Mouse (Mus musculus) myocyte (in vitro differentiated cells): ENCODE measurements around the gene Ndufb4. TPM values are rescaled to one million over a fixed set of nuclear protein-coding genes. Genes with fewer than 3 reads are reported as not detected.

Source experiments
- H3K27me3 ChIP-seq: one replicate; pipeline ENCODE4 v1.6.1; 2011; ENCODE audit not compliant: control insufficient read depth, insufficient read depth, insufficient read length
- H3K36me3 ChIP-seq: one replicate; pipeline ENCODE4 v1.6.1; 2011; ENCODE audit not compliant: control insufficient read depth, insufficient read depth
- H3K4me2 ChIP-seq: one replicate; pipeline ENCODE4 v1.6.1; 2011; ENCODE audit warnings: low read depth, control low read depth
- H3K4me3 ChIP-seq: one replicate; pipeline ENCODE4 v1.5.1; 2011; ENCODE audit warnings: mild to moderate bottlenecking, control low read depth, moderate library complexity
- H3K79me2 ChIP-seq: one replicate; pipeline ENCODE4 v1.6.1; 2011; ENCODE audit not compliant: control insufficient read depth, insufficient read depth
- H3ac ChIP-seq: one replicate; pipeline ENCODE4 v1.6.1; 2011; ENCODE audit not compliant: control insufficient read depth, insufficient read length
- CEBPB ChIP-seq: IDR thresholded peaks from 2 replicates; pipeline ENCODE4 v1.6.1; 2011; ENCODE audit warnings: mild to moderate bottlenecking, moderate library complexity; ENCODE audit not compliant: poor library complexity, insufficient read depth, severe bottlenecking
- E2F4 ChIP-seq: IDR thresholded peaks from one replicate; pipeline ENCODE4 v1.6.1; 2011; ENCODE audit warnings: mild to moderate bottlenecking, control low read depth, moderate library complexity; ENCODE audit not compliant: insufficient read depth
- MAX ChIP-seq: IDR thresholded peaks from one replicate; pipeline ENCODE4 v1.6.1; 2011; ENCODE audit warnings: low read depth, mild to moderate bottlenecking, control low read depth
- MYOD1 ChIP-seq, 3 experiments: IDR thresholded peaks; one replicate each; pipeline ENCODE4 v1.6.1; 2011; ENCODE audit warnings: control low read depth in 2 of 3, low read depth in 2 of 3, mild to moderate bottlenecking in 2 of 3, moderate library complexity in 1 of 3; ENCODE audit not compliant: insufficient read length in 2 of 3, control insufficient read depth in 1 of 3
- MYOG ChIP-seq, 3 experiments: IDR thresholded peaks; one replicate each; pipeline ENCODE4 v1.6.1; 2011; ENCODE audit warnings: control low read depth in 2 of 3, low read depth in 2 of 3, mild to moderate bottlenecking in 2 of 3; ENCODE audit not compliant: insufficient read length in 2 of 3, control insufficient read depth in 1 of 3, insufficient read depth in 1 of 3
- POLR2A ChIP-seq: IDR thresholded peaks from one replicate; pipeline ENCODE4 v1.6.1; 2011; ENCODE audit warnings: low read depth, mild to moderate bottlenecking, control low read depth, moderate library complexity; ENCODE audit not compliant: insufficient read length
- POLR2AphosphoS2 ChIP-seq: IDR thresholded peaks from one replicate; pipeline ENCODE4 v1.6.1; 2011; ENCODE audit warnings: low read depth, control low read depth; ENCODE audit not compliant: insufficient read length
- REST ChIP-seq: IDR thresholded peaks from one replicate; pipeline ENCODE4 v1.6.1; 2011; ENCODE audit warnings: mild to moderate bottlenecking, control low read depth, moderate library complexity; ENCODE audit not compliant: insufficient read depth, insufficient read length
- SRF ChIP-seq: IDR thresholded peaks from one replicate; pipeline ENCODE4 v1.6.1; 2011; ENCODE audit warnings: low read depth; ENCODE audit not compliant: control insufficient read depth, insufficient read length
- TCF12 ChIP-seq: IDR thresholded peaks from one replicate; pipeline ENCODE4 v1.6.1; 2011; ENCODE audit warnings: mild to moderate bottlenecking, control low read depth; ENCODE audit not compliant: poor library complexity, insufficient read depth, severe bottlenecking
- TCF3 ChIP-seq: IDR thresholded peaks from one replicate; pipeline ENCODE4 v1.6.1; 2011; ENCODE audit warnings: low read depth, control low read depth; ENCODE audit not compliant: insufficient read length
- USF1 ChIP-seq: IDR thresholded peaks from one replicate; pipeline ENCODE4 v1.6.1; 2011; ENCODE audit warnings: low read depth, mild to moderate bottlenecking, control low read depth, moderate library complexity
- polyA plus RNA-seq: library from polyadenylated mRNA; unstranded; fragments of >200 nt; fragmentation: generic; extraction: Trizol; gene quantifications from one replicate; pipeline ENCODE4 v1.2.1, GENCODE M21; 2012; ENCODE audit warnings: missing spikeins

Gene Ndufb4
- polyA plus RNA-seq, 1 experiment = 86.0 TPM

DNA sequence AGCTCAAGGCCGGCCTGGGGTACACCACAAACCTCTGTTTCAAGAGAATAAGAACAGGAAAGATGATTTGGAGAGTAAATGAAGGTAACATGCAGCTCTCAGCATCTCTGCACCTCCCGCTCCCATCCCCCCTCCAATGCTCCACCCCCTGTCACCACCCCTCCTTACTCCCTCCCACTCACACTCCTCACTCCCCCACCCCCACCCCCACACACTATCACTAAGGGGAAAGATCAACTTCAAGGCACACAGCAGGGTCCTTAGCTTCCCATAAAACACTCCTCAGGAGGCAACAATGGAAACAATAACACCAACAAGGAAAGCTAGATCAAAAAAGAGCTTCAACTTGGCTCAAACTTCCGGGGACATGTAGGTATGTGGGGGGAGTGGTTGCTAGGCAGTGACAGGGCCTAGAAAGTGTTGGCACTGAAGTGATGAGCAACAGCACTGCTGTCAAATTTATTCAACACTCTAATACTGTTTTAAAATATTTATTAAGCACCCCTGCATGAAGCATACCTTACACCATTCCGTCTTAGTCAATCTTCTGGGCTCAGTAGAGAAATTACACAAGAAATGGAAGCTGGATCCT, 1.6 kb upstream of the Ndufb4 start:
- H3ac ChIP-seq = no peak overlapping the region
- H3K79me2 ChIP-seq = peaks cover 31% of the 10 kb centered on the region
- H3K4me3 ChIP-seq = no peak overlapping the region
- TF ChIP-seq CEBPB (no peak), POLR2A (no peak), REST (no peak), POLR2AphosphoS2 (no peak), E2F4 (no peak), TCF3 (no peak), TCF12 (no peak), MYOG (IDR thresholded peaks at IDR 0.05; ENCODE audit: control insufficient read depth in 1 of 3, insufficient read depth in 1 of 3, insufficient read length in 2 of 3, low read depth in 2 of 3) (no peak), SRF (no peak), MAX (no peak), MYOD1 (IDR thresholded peaks at IDR 0.05; ENCODE audit: control insufficient read depth in 1 of 3, insufficient read length in 2 of 3, low read depth in 2 of 3) (no peak), USF1 (no peak)
- H3K36me3 ChIP-seq = no peaks in the 10 kb centered on the region
- no peaks in the 10 kb centered on the region for H3K27me3 ChIP-seq
- no peak overlapping the region for H3K4me2 ChIP-seq

DNA sequence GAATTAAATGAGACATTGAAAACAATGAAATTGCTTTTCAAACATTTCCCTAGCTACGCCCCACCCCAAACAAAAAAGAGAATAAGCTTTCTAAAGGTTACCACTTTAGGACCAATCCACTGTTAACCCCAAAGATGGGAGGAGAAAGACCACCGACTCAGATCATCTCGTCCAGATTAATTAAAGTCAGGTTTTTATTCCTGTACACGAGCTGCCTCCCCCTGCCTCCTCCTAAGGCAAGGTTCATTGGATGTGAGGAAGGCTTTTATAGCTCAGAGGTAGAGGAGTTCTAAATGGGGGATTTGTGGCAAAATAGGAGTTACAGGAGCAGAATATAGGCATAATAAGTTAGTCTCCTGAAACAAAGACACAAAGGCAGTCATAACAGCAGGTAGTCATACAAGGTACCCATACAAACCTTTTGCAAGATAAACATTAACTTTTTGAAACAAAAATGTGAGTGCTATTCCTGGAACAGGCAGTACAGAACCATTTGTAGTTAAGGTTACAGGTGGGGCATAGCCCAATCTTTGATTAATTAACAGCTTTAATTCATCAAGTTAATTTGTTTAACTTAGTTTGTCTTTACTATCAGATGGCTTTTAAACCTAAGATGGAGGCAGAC, 690 bp upstream of the Ndufb4 start:
- Histone ChIP-seq H3ac (no peak overlapping the region), H3K4me2 (peak overlapping the region; percentile 86), H3K36me3 (no peaks in the 10 kb centered on the region), H3K79me2 (peaks cover 40% of the 10 kb centered on the region), H3K27me3 (no peaks in the 10 kb centered on the region), H3K4me3 (no peak overlapping the region)
- TF ChIP-seq TCF3 (no peak), POLR2AphosphoS2 (no peak), CEBPB (no peak), POLR2A (no peak), MYOD1 (IDR thresholded peaks at IDR 0.05; ENCODE audit: control insufficient read depth in 1 of 3, insufficient read length in 2 of 3, low read depth in 2 of 3) (no peak), USF1 (no peak), MAX (no peak), SRF (no peak), REST (no peak), TCF12 (no peak), E2F4 (no peak), MYOG (IDR thresholded peaks at IDR 0.05; ENCODE audit: control insufficient read depth in 1 of 3, insufficient read depth in 1 of 3, insufficient read length in 2 of 3, low read depth in 2 of 3) (no peak)

DNA sequence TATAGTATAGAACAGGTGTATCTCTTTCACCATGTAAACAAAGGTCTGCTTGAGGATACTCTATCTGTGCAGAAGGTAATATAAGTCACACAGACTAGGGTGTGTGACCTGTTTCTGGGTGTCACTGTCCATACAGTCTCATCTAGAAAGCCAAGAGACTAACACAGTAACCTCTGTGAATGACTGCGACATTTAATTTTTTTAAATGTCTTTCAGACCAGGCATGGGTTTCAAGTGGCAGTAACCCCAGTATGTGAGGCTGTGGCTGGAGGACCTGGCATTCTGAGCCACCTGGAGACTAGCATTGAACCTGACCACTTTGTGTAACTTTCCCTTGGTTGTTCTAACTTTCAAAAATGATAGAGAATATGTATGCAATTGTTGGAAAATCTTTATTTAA, 1.2 kb downstream of the Ndufb4 start:
- Histone ChIP-seq H3K27me3 (no peaks in the 10 kb centered on the region), H3K36me3 (peaks cover 6% of the 10 kb centered on the region), H3K4me2 (peak overlapping the region; percentile 70), H3ac (no peak overlapping the region), H3K79me2 (peaks cover 50% of the 10 kb centered on the region), H3K4me3 (peak overlapping the region; percentile 32)
- TF ChIP-seq POLR2A = no peak
- no peak for TF ChIP-seq TCF3
- no peak for TF ChIP-seq MYOD1 (IDR thresholded peaks at IDR 0.05; ENCODE audit: control insufficient read depth in 1 of 3, insufficient read length in 2 of 3, low read depth in 2 of 3)
- TF ChIP-seq SRF = no peak
- TF ChIP-seq TCF12 = no peak
- TF ChIP-seq E2F4 = no peak
- TF ChIP-seq MYOG (IDR thresholded peaks at IDR 0.05; ENCODE audit: control insufficient read depth in 1 of 3, insufficient read depth in 1 of 3, insufficient read length in 2 of 3, low read depth in 2 of 3) = no peak
- TF ChIP-seq POLR2AphosphoS2 = no peak
- TF ChIP-seq MAX = no peak
- TF ChIP-seq CEBPB = no peak
- TF ChIP-seq USF1 = no peak
- TF ChIP-seq REST = no peak

DNA sequence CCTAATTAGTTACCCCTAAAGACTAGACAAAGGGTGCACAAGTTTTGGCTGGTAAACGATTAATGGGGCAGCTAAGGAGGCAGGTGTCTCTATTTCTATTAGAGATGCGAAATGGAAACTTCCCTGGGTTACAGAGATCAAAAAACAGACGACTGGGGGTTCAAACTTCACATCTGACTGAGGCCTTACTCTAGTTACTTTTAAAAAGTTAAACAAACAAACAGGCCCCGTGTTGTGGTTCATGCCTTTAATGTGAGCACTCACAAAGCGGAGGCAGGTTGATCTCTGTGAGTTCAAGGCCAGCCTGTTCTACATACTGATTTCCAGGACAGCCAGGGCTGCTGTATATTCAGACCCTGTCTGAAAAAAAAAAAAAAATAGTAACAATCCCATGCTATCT, 1.6 kb downstream of the Ndufb4 start:
- TF ChIP-seq USF1 = no peak
- Histone ChIP-seq H3K27me3 (no peaks in the 10 kb centered on the region), H3K4me3 (peak overlapping the region; percentile 32), H3K79me2 (peaks cover 50% of the 10 kb centered on the region), H3K36me3 (peaks cover 7% of the 10 kb centered on the region), H3K4me2 (peak overlapping the region; percentile 70), H3ac (no peak overlapping the region)

DNA sequence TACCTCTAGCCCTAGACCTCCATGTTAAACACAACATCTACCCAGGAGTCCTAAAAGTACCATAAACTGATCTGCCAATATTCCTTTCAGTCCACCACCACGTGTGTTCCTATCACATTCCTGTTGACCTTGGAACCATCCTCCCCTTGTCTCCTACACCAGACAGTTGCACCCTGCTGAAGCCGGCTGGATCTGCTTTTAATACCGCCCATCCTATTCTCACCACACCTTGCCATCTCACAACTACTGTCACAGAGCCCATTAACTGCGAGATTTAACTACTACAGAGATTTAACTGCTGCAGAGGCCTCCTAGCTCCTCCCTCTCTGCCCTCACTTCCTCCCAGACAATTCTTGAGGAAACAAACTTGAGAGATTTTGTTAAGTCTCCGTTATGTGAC, 2.8 kb downstream of the Ndufb4 start:
- no peak for TF ChIP-seq CEBPB
- no peak for TF ChIP-seq REST
- TF ChIP-seq E2F4 = no peak
- no peak for TF ChIP-seq TCF3
- no peak for TF ChIP-seq TCF12
- no peak for TF ChIP-seq MAX
- TF ChIP-seq MYOD1 (IDR thresholded peaks at IDR 0.05; ENCODE audit: control insufficient read depth in 1 of 3, insufficient read length in 2 of 3, low read depth in 2 of 3) = no peak
- no peak for TF ChIP-seq POLR2AphosphoS2
- TF ChIP-seq USF1 = no peak
- TF ChIP-seq SRF = no peak
- Histone ChIP-seq H3K4me3 (no peak overlapping the region), H3K36me3 (peaks cover 7% of the 10 kb centered on the region), H3ac (no peak overlapping the region), H3K79me2 (peaks cover 50% of the 10 kb centered on the region), H3K27me3 (no peaks in the 10 kb centered on the region), H3K4me2 (no peak overlapping the region)
